Mouse (Mus musculus): ENCODE measurements at regions not wholly inside any gene's neighbourhood (a gene's known extent, or its start where the extent isn't known, plus 50 kb on each side); places are given as distances from the start of the nearest gene placed in this dataset.

GRCm38 (mm10) chr17:73017173-73017572, 90.6 kb upstream of the Lclat1 start:
- DNase-seq (ENCODE audit: low read depth in 3 of 3, low spot score in 3 of 3) (no peak), ATAC-seq (ENCODE audit: insufficient read depth) (no peak)
- Histone ChIP-seq H3K9me3 (ENCODE audit: control insufficient read depth, low read length) (no peaks in the 10 kb centered on the region), H3K4me1 (replicated peaks; ENCODE audit: control insufficient read depth in 2 of 2, insufficient read depth in 2 of 2, low read length in 1 of 2) (no peaks in the 10 kb centered on the region; a peak in 1 of 4 replicates), H3K4me2 (ENCODE audit: low read depth) (no peak overlapping the region), H3K27ac (no peak overlapping the region), H3K27me3 (ENCODE audit: control insufficient read depth, insufficient read depth, low read length) (no peaks in the 10 kb centered on the region), H3K36me3 (replicated peaks; ENCODE audit: control insufficient read depth, insufficient read depth, low read depth) (no peaks in the 10 kb centered on the region), H3K9ac (replicated peaks) (no peak overlapping the region), H3K4me3 (ENCODE audit: insufficient read depth in 1 of 2, low read depth in 2 of 2, low read length in 2 of 2) (no peak overlapping the region)
- no peak for TF ChIP-seq EP300 (IDR thresholded peaks at IDR 0.05; ENCODE audit: low read depth)
- no peak for TF ChIP-seq CTCF (IDR thresholded peaks at IDR 0.05; ENCODE audit: low read depth)
- WGBS (ENCODE audit: insufficient replicate concordance), result 63% methylated on average over 5 of the region's 5 CpGs

DNA sequence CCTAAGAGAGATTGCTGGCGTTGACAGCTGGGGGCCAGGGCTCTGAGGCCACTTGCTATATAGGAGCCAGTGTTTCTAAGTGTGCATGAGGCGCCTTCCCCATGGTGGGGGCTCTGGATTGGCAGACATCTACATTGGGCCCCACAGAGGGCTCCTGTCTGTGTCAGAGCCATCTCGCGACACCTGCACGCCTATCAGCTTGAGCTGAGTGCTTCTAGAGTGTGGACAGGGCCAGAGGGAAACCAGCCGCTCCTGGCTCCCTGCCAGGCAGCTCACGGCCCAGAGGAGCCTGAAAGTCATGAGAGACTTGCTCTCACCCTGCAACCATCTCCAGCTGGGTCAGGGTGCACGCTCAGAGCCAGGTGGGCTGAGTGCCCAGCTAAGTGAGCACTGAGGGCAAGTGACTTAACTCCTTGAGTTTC, 85.1 kb upstream of the Lclat1 start:
- no peak for ATAC-seq (ENCODE audit: insufficient read depth)
- Histone ChIP-seq H3K36me3 (replicated peaks; ENCODE audit: control insufficient read depth, insufficient read depth, low read depth) (no peaks in the 10 kb centered on the region), H3K27ac (no peak overlapping the region), H3K4me3 (ENCODE audit: insufficient read depth in 1 of 2, low read depth in 2 of 2, low read length in 2 of 2) (no peak overlapping the region), H3K9me3 (ENCODE audit: control insufficient read depth, low read length) (no peaks in the 10 kb centered on the region), H3K4me1 (replicated peaks; ENCODE audit: control insufficient read depth in 2 of 2, insufficient read depth in 2 of 2, low read length in 1 of 2) (no peaks in the 10 kb centered on the region), H3K27me3 (ENCODE audit: control insufficient read depth, insufficient read depth, low read length) (no peaks in the 10 kb centered on the region), H3K4me2 (ENCODE audit: low read depth) (no peak overlapping the region), H3K9ac (replicated peaks) (no peak overlapping the region)
- DNase-seq (ENCODE audit: low read depth in 3 of 3, low spot score in 3 of 3), result no peak
- no peak for TF ChIP-seq CTCF (IDR thresholded peaks at IDR 0.05; ENCODE audit: low read depth)
- TF ChIP-seq EP300 (IDR thresholded peaks at IDR 0.05; ENCODE audit: low read depth), result no peak
- WGBS (ENCODE audit: insufficient replicate concordance), result 53% methylated on average over 8 of the region's 8 CpGs

- Histone ChIP-seq H3K4me1 (replicated peaks; ENCODE audit: control insufficient read depth in 2 of 2, insufficient read depth in 2 of 2, low read length in 1 of 2) (no peaks in the 10 kb centered on the region), H3K27ac (no peak overlapping the region), H3K36me3 (replicated peaks; ENCODE audit: control insufficient read depth, insufficient read depth, low read depth) (no peaks in the 10 kb centered on the region), H3K27me3 (ENCODE audit: control insufficient read depth, insufficient read depth, low read length) (no peaks in the 10 kb centered on the region), H3K9ac (replicated peaks) (no peak overlapping the region), H3K9me3 (ENCODE audit: control insufficient read depth, low read length) (no peaks in the 10 kb centered on the region), H3K4me3 (ENCODE audit: insufficient read depth in 1 of 2, low read depth in 2 of 2, low read length in 2 of 2) (no peak overlapping the region), H3K4me2 (ENCODE audit: low read depth) (no peak overlapping the region)
- no peak for ATAC-seq (ENCODE audit: insufficient read depth)
- 45% methylated on average over 10 of the region's 10 CpGs for WGBS (ENCODE audit: insufficient replicate concordance)
- no peak for DNase-seq (ENCODE audit: low read depth in 3 of 3, low spot score in 3 of 3)
- TF ChIP-seq CTCF (IDR thresholded peaks at IDR 0.05; ENCODE audit: low read depth) (no peak), EP300 (IDR thresholded peaks at IDR 0.05; ENCODE audit: low read depth) (no peak)
Observed at GRCm38 (mm10) chr17:73023362-73024107, 84.2 kb upstream of the Lclat1 start.

- Histone ChIP-seq H3K27me3 (ENCODE audit: control insufficient read depth, insufficient read depth, low read length) (no peaks in the 10 kb centered on the region), H3K36me3 (replicated peaks; ENCODE audit: control insufficient read depth, insufficient read depth, low read depth) (no peaks in the 10 kb centered on the region), H3K9ac (replicated peaks) (no peak overlapping the region), H3K4me3 (ENCODE audit: insufficient read depth in 1 of 2, low read depth in 2 of 2, low read length in 2 of 2) (no peak overlapping the region), H3K4me2 (ENCODE audit: low read depth) (no peak overlapping the region), H3K9me3 (ENCODE audit: control insufficient read depth, low read length) (no peaks in the 10 kb centered on the region), H3K4me1 (replicated peaks; ENCODE audit: control insufficient read depth in 2 of 2, insufficient read depth in 2 of 2, low read length in 1 of 2) (no peaks in the 10 kb centered on the region), H3K27ac (no peak overlapping the region)
- TF ChIP-seq EP300 (IDR thresholded peaks at IDR 0.05; ENCODE audit: low read depth) (no peak), CTCF (IDR thresholded peaks at IDR 0.05; ENCODE audit: low read depth) (no peak)
- ATAC-seq (ENCODE audit: insufficient read depth) (no peak), DNase-seq (ENCODE audit: low read depth in 3 of 3, low spot score in 3 of 3) (no peak)
- 66% methylated on average over 5 of the region's 5 CpGs for WGBS (ENCODE audit: insufficient replicate concordance)
Observed at GRCm38 (mm10) chr17:73027122-73027521, 80.7 kb upstream of the Lclat1 start.

GRCm38 (mm10) chr17:73031796-73032195, 76.0 kb upstream of the Lclat1 start:
- no peak overlapping the region for H3K9ac ChIP-seq (replicated peaks)
- no peaks in the 10 kb centered on the region for H3K9me3 ChIP-seq (ENCODE audit: control insufficient read depth, low read length)
- H3K4me3 ChIP-seq (ENCODE audit: insufficient read depth in 1 of 2, low read depth in 2 of 2, low read length in 2 of 2), result no peak overlapping the region
- ATAC-seq (ENCODE audit: insufficient read depth) (no peak), DNase-seq (ENCODE audit: low read depth in 3 of 3, low spot score in 3 of 3) (no peak)
- H3K4me1 ChIP-seq (replicated peaks; ENCODE audit: control insufficient read depth in 2 of 2, insufficient read depth in 2 of 2, low read length in 1 of 2), result peaks cover 0 to 10% of the 10 kb centered on the region in 2 experiments; a peak in 2 of 4 replicates
- no peak overlapping the region for H3K27ac ChIP-seq
- WGBS (ENCODE audit: insufficient replicate concordance), result 54% methylated on average over 5 of the region's 5 CpGs
- H3K27me3 ChIP-seq (ENCODE audit: control insufficient read depth, insufficient read depth, low read length), result no peaks in the 10 kb centered on the region
- H3K4me2 ChIP-seq (ENCODE audit: low read depth), result no peak overlapping the region
- no peaks in the 10 kb centered on the region for H3K36me3 ChIP-seq (replicated peaks; ENCODE audit: control insufficient read depth, insufficient read depth, low read depth)
- no peak for TF ChIP-seq CTCF (IDR thresholded peaks at IDR 0.05; ENCODE audit: low read depth)
- TF ChIP-seq EP300 (IDR thresholded peaks at IDR 0.05; ENCODE audit: low read depth), result no peak
